Mouse (Mus musculus): ENCODE data around the gene Zfp286. TPM values are rescaled to one million over a fixed set of nuclear protein-coding genes. Genes with fewer than 3 reads are reported as not detected.
"Not testable (repeated sequence)": the region's sequence is repeated elsewhere in the genome, so short reads cannot be mapped to it uniquely, and the experiment has no call there.

The Zfp286 gene
- polyA plus RNA-seq, 1 experiment: not detected

- Histone ChIP-seq H3K79me2 (ENCODE audit: control insufficient read depth, insufficient read depth) (no peaks in the 10 kb centered on the region), H3K4me3 (no peak overlapping the region), H3K36me3 (ENCODE audit: control insufficient read depth, insufficient read depth) (no peaks in the 10 kb centered on the region), H3ac (ENCODE audit: control insufficient read depth, insufficient read length) (no peak overlapping the region), H3K27me3 (ENCODE audit: control insufficient read depth, insufficient read depth, insufficient read length) (no peaks in the 10 kb centered on the region), H3K4me2 (ENCODE audit: low read depth) (peak overlapping the region; percentile 80)
- TF ChIP-seq E2F4 (IDR thresholded peaks at IDR 0.05; ENCODE audit: insufficient read depth) (no peak), MYOD1 (IDR thresholded peaks at IDR 0.05; ENCODE audit: control insufficient read depth in 1 of 3, insufficient read length in 2 of 3, low read depth in 2 of 3) (no peak), REST (IDR thresholded peaks at IDR 0.05; ENCODE audit: insufficient read depth, insufficient read length) (no peak), TCF12 (IDR thresholded peaks at IDR 0.05; ENCODE audit: insufficient read depth, poor library complexity, severe bottlenecking) (no peak), MYOG (IDR thresholded peaks at IDR 0.05; ENCODE audit: control insufficient read depth in 1 of 3, insufficient read depth in 1 of 3, insufficient read length in 2 of 3, low read depth in 2 of 3) (no peak), CEBPB (IDR thresholded peaks at IDR 0.05; ENCODE audit: insufficient read depth, poor library complexity, severe bottlenecking) (no peak), SRF (IDR thresholded peaks at IDR 0.05; ENCODE audit: control insufficient read depth, insufficient read length, low read depth) (no peak), MAX (IDR thresholded peaks at IDR 0.05; ENCODE audit: low read depth) (no peak), POLR2AphosphoS2 (IDR thresholded peaks at IDR 0.05; ENCODE audit: insufficient read length, low read depth) (no peak), POLR2A (IDR thresholded peaks at IDR 0.05; ENCODE audit: insufficient read length, low read depth) (no peak), TCF3 (IDR thresholded peaks at IDR 0.05; ENCODE audit: insufficient read length, low read depth) (no peak)
Measured at GRCm38 (mm10) chr11:62757143-62757507, 32.1 kb downstream of the Zfp286 start.

GRCm38 (mm10) chr11:62756456-62757142 is 32.7 kb downstream of the Zfp286 start:
- Histone ChIP-seq H3K4me2 (ENCODE audit: low read depth) (peak overlapping the region; percentile 80), H3K4me3 (no peak overlapping the region), H3K27me3 (ENCODE audit: control insufficient read depth, insufficient read depth, insufficient read length) (no peaks in the 10 kb centered on the region), H3ac (ENCODE audit: control insufficient read depth, insufficient read length) (no peak overlapping the region), H3K79me2 (ENCODE audit: control insufficient read depth, insufficient read depth) (no peaks in the 10 kb centered on the region), H3K36me3 (ENCODE audit: control insufficient read depth, insufficient read depth) (no peaks in the 10 kb centered on the region)
- TF ChIP-seq MAX (IDR thresholded peaks at IDR 0.05; ENCODE audit: low read depth) (no peak), E2F4 (IDR thresholded peaks at IDR 0.05; ENCODE audit: insufficient read depth) (no peak), POLR2A (IDR thresholded peaks at IDR 0.05; ENCODE audit: insufficient read length, low read depth) (no peak), CEBPB (IDR thresholded peaks at IDR 0.05; ENCODE audit: insufficient read depth, poor library complexity, severe bottlenecking) (no peak), MYOG (IDR thresholded peaks at IDR 0.05; ENCODE audit: control insufficient read depth in 1 of 3, insufficient read depth in 1 of 3, insufficient read length in 2 of 3, low read depth in 2 of 3) (peak in 1 of 3 experiments; percentile 8), SRF (IDR thresholded peaks at IDR 0.05; ENCODE audit: control insufficient read depth, insufficient read length, low read depth) (no peak), REST (IDR thresholded peaks at IDR 0.05; ENCODE audit: insufficient read depth, insufficient read length) (no peak), USF1 (IDR thresholded peaks at IDR 0.05; ENCODE audit: low read depth) (no peak)

- no peak within 1 kb of the TSS for H3K4me3 ChIP-seq
- no peaks in the 10 kb centered on the region for H3K79me2 ChIP-seq (ENCODE audit: control insufficient read depth, insufficient read depth)
- no peak within 1 kb of the TSS for H3ac ChIP-seq (ENCODE audit: control insufficient read depth, insufficient read length)
- no peak within 1 kb of the TSS for H3K4me2 ChIP-seq (ENCODE audit: low read depth)
- H3K27me3 ChIP-seq (ENCODE audit: control insufficient read depth, insufficient read depth, insufficient read length): no peaks in the 10 kb centered on the region
- H3K36me3 ChIP-seq (ENCODE audit: control insufficient read depth, insufficient read depth): no peaks in the 10 kb centered on the region
- no peak for TF ChIP-seq MYOG (IDR thresholded peaks at IDR 0.05; ENCODE audit: control insufficient read depth in 1 of 3, insufficient read depth in 1 of 3, insufficient read length in 2 of 3, low read depth in 2 of 3)
- no peak for TF ChIP-seq MYOD1 (IDR thresholded peaks at IDR 0.05; ENCODE audit: control insufficient read depth in 1 of 3, insufficient read length in 2 of 3, low read depth in 2 of 3)
- TF ChIP-seq POLR2AphosphoS2 (IDR thresholded peaks at IDR 0.05; ENCODE audit: insufficient read length, low read depth): no peak
- no peak for TF ChIP-seq REST (IDR thresholded peaks at IDR 0.05; ENCODE audit: insufficient read depth, insufficient read length)
- TF ChIP-seq POLR2A (IDR thresholded peaks at IDR 0.05; ENCODE audit: insufficient read length, low read depth): no peak
- no peak for TF ChIP-seq MAX (IDR thresholded peaks at IDR 0.05; ENCODE audit: low read depth)
- TF ChIP-seq E2F4 (IDR thresholded peaks at IDR 0.05; ENCODE audit: insufficient read depth): no peak
- no peak for TF ChIP-seq TCF3 (IDR thresholded peaks at IDR 0.05; ENCODE audit: insufficient read length, low read depth)
- TF ChIP-seq CEBPB (IDR thresholded peaks at IDR 0.05; ENCODE audit: insufficient read depth, poor library complexity, severe bottlenecking): no peak
- no peak for TF ChIP-seq TCF12 (IDR thresholded peaks at IDR 0.05; ENCODE audit: insufficient read depth, poor library complexity, severe bottlenecking)
Measured at GRCm38 (mm10) chr11:62752780-62753179, 36.5 kb downstream of the Zfp286 start, which contains the start of gene Gm10428. Gm10428 (plus strand) TSS chr11:62753100.

- no peaks in the 10 kb centered on the region for H3K79me2 ChIP-seq (ENCODE audit: control insufficient read depth, insufficient read depth)
- H3ac ChIP-seq (ENCODE audit: control insufficient read depth, insufficient read length): no peak overlapping the region
- no peak overlapping the region for H3K4me2 ChIP-seq (ENCODE audit: low read depth)
- H3K27me3 ChIP-seq (ENCODE audit: control insufficient read depth, insufficient read depth, insufficient read length): no peaks in the 10 kb centered on the region
- no peaks in the 10 kb centered on the region for H3K36me3 ChIP-seq (ENCODE audit: control insufficient read depth, insufficient read depth)
- no peak overlapping the region for H3K4me3 ChIP-seq
- TF ChIP-seq MYOG (IDR thresholded peaks at IDR 0.05; ENCODE audit: control insufficient read depth in 1 of 3, insufficient read depth in 1 of 3, insufficient read length in 2 of 3, low read depth in 2 of 3) (no peak), CEBPB (IDR thresholded peaks at IDR 0.05; ENCODE audit: insufficient read depth, poor library complexity, severe bottlenecking) (no peak), USF1 (IDR thresholded peaks at IDR 0.05; ENCODE audit: low read depth) (no peak), POLR2A (IDR thresholded peaks at IDR 0.05; ENCODE audit: insufficient read length, low read depth) (no peak), REST (IDR thresholded peaks at IDR 0.05; ENCODE audit: insufficient read depth, insufficient read length) (no peak), TCF12 (IDR thresholded peaks at IDR 0.05; ENCODE audit: insufficient read depth, poor library complexity, severe bottlenecking) (no peak), E2F4 (IDR thresholded peaks at IDR 0.05; ENCODE audit: insufficient read depth) (no peak), POLR2AphosphoS2 (IDR thresholded peaks at IDR 0.05; ENCODE audit: insufficient read length, low read depth) (no peak), SRF (IDR thresholded peaks at IDR 0.05; ENCODE audit: control insufficient read depth, insufficient read length, low read depth) (no peak), MYOD1 (IDR thresholded peaks at IDR 0.05; ENCODE audit: control insufficient read depth in 1 of 3, insufficient read length in 2 of 3, low read depth in 2 of 3) (no peak), TCF3 (IDR thresholded peaks at IDR 0.05; ENCODE audit: insufficient read length, low read depth) (no peak), MAX (IDR thresholded peaks at IDR 0.05; ENCODE audit: low read depth) (no peak)
Measured at GRCm38 (mm10) chr11:62752191-62752590, 37.1 kb downstream of the Zfp286 start.

GRCm38 (mm10) chr11:62749445-62749844 is 39.8 kb downstream of the Zfp286 start:
- H3K79me2 ChIP-seq (ENCODE audit: control insufficient read depth, insufficient read depth); H3K27me3 ChIP-seq (ENCODE audit: control insufficient read depth, insufficient read depth, insufficient read length); H3K4me3 ChIP-seq; H3ac ChIP-seq (ENCODE audit: control insufficient read depth, insufficient read length); H3K4me2 ChIP-seq (ENCODE audit: low read depth); H3K36me3 ChIP-seq (ENCODE audit: control insufficient read depth, insufficient read depth): not testable (repeated sequence)
